Mouse (Mus musculus) hindbrain, embryonic 12.5 days (tissue): ENCODE results near the gene Tap1. TPM values are rescaled to one million over a fixed set of nuclear protein-coding genes. Genes with fewer than 3 reads are reported as not detected.

Source experiments
- ATAC-seq: fragments of 200-750 bp; cut with Nextera tagmentation; 2 replicates; pipeline ENCODE4 v1.8.0; 2017; ENCODE audit warnings: moderate TSS enrichment; ENCODE audit not compliant: low FRiP score
- H3K27ac ChIP-seq: fragments of 300-500 bp; sonication (generic); 2 replicates; pipeline ENCODE4 v1.5.1; 2016; ENCODE audit warnings: mild to moderate bottlenecking
- H3K27me3 ChIP-seq: fragments of 300-500 bp; sonication (generic); 2 replicates; pipeline ENCODE4 v1.6.1; 2016; ENCODE audit warnings: mild to moderate bottlenecking
- H3K36me3 ChIP-seq: fragments of 300-500 bp; sonication (generic); 2 replicates; pipeline ENCODE4 v1.6.1; 2016; ENCODE audit warnings: mild to moderate bottlenecking
- H3K4me1 ChIP-seq: fragments of 300-500 bp; sonication (generic); 2 replicates; pipeline ENCODE4 v1.6.1; 2016
- H3K4me2 ChIP-seq: fragments of 300-500 bp; sonication (generic); replicated peaks from 2 replicates; pipeline ENCODE4 v1.6.1; 2016; ENCODE audit warnings: mild to moderate bottlenecking
- H3K4me3 ChIP-seq: fragments of 300-500 bp; sonication (generic); 2 replicates; pipeline ENCODE4 v1.5.1; 2016; ENCODE audit warnings: mild to moderate bottlenecking
- H3K9ac ChIP-seq: fragments of 300-500 bp; sonication (generic); 2 replicates; pipeline ENCODE4 v1.6.1; 2016; ENCODE audit warnings: mild to moderate bottlenecking, moderate library complexity
- H3K9me3 ChIP-seq: fragments of 300-500 bp; sonication (generic); replicated peaks from 2 replicates; pipeline ENCODE4 v1.6.1; 2016; ENCODE audit warnings: mild to moderate bottlenecking
- WGBS: fragments of 180-500 bp; shearing (Covaris S2); methylation state at CpG from one replicate; pipeline ENCODE4 v1.1.7; 2016; 5-methylcytosine and 5-hydroxymethylcytosine counted together
- polyA plus RNA-seq: library from polyadenylated mRNA; unstranded; fragments of >200 nt; fragmentation: Nextera tagmentation; extraction: Ambion mirVana; gene quantifications from 2 replicates; pipeline ENCODE4 v1.2.1, GENCODE M21; 2016

The Tap1 gene
- polyA plus RNA-seq, 1 experiment from 2014 or later = 1.8 TPM

- ATAC-seq = no peak
Measured at GRCm38 (mm10) chr17:34183564-34184219, 3.7 kb upstream of the Tap1 start.

GRCm38 (mm10) chr17:34185526-34185925 is 1.8 kb upstream of the Tap1 start:
- no peak overlapping the region for H3K27ac ChIP-seq
- no peak overlapping the region for H3K4me3 ChIP-seq
- H3K27me3 ChIP-seq = peaks cover 71% of the 10 kb centered on the region
- H3K4me2 ChIP-seq = no peak overlapping the region
- no peak for ATAC-seq
- WGBS = 85% methylated on average over 9 of the region's 9 CpGs
- peaks cover 17% of the 10 kb centered on the region for H3K4me1 ChIP-seq
- no peaks in the 10 kb centered on the region for H3K9me3 ChIP-seq
- H3K36me3 ChIP-seq = no peaks in the 10 kb centered on the region
- H3K9ac ChIP-seq = no peak overlapping the region

More at GRCm38 (mm10) chr17:34183564-34184219, 3.7 kb upstream of the Tap1 start:
- Histone ChIP-seq H3K4me2 (no peak overlapping the region), H3K4me1 (peaks cover 17% of the 10 kb centered on the region), H3K9ac (no peak overlapping the region), H3K36me3 (no peaks in the 10 kb centered on the region), H3K27me3 (peaks cover 52% of the 10 kb centered on the region), H3K4me3 (no peak overlapping the region), H3K27ac (no peak overlapping the region), H3K9me3 (no peaks in the 10 kb centered on the region)
- 84% methylated on average over 15 of the region's 15 CpGs for WGBS

DNA sequence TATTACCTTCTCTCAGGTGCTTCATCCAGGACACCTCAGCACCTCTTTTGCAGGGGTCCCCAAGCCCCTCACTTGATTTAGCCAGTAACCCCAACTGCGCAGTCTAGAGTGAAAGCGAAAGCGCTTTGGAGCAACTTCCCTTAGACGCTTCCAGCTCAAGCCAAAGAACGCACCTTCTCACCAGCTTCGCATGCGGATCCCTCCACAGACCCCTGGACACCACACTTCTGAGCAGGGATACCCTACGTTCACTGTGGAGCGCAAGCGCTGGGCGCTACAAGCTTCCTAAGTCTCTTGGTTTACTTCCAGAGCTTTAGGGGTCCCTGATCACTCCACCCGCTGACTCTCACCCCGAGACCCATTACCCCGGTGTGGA is 480 bp upstream of the Tap1 start:
- Histone ChIP-seq H3K4me2 (peak overlapping the region; percentile 84), H3K27me3 (peaks cover 84% of the 10 kb centered on the region), H3K9me3 (no peaks in the 10 kb centered on the region), H3K9ac (peak overlapping the region; percentile 47), H3K4me1 (peaks cover 17% of the 10 kb centered on the region), H3K36me3 (no peaks in the 10 kb centered on the region), H3K4me3 (peak overlapping the region; percentile 39), H3K27ac (no peak overlapping the region)
- 2% methylated on average over 14 of the region's 14 CpGs for WGBS
- ATAC-seq = 0 out of 2 replicates have a peak, but pooled peaks have one; percentile 29

GRCm38 (mm10) chr17:34188010-34188409 is 657 bp downstream of the Tap1 start:
- Histone ChIP-seq H3K4me3 (peak overlapping the region; percentile 39), H3K36me3 (no peaks in the 10 kb centered on the region), H3K9ac (peak overlapping the region; percentile 45), H3K27ac (no peak overlapping the region), H3K9me3 (no peaks in the 10 kb centered on the region), H3K4me1 (peaks cover 17% of the 10 kb centered on the region), H3K4me2 (peak overlapping the region; percentile 84), H3K27me3 (peaks cover 96% of the 10 kb centered on the region)
- WGBS = 3% methylated on average over 20 of the region's 20 CpGs
- no peak for ATAC-seq

DNA sequence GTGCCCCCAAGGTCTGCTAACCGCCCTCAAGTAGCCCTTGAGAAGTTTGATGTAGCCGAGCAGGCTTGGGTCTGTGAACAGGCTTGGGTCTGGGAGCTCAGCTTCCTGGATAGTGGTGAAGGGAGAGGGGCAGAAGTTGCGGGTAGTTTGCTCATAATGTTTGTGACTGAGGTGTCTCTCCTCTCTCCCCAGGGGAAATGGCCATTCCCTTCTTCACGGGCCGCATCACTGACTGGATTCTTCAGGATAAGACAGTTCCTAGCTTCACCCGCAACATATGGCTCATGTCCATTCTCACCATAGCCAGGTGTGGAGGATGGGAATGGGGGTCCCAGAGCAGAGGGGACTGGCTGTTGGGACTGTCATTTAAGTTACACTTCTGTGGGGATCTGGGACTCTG is 1.6 kb downstream of the Tap1 start:
- H3K9ac ChIP-seq = no peak overlapping the region
- WGBS = 77% methylated on average over 6 of the region's 6 CpGs
- no peak overlapping the region for H3K4me3 ChIP-seq
- peaks cover 96% of the 10 kb centered on the region for H3K27me3 ChIP-seq
- no peak for ATAC-seq
- peaks cover 17% of the 10 kb centered on the region for H3K4me1 ChIP-seq
- H3K4me2 ChIP-seq = no peak overlapping the region
- H3K27ac ChIP-seq = no peak overlapping the region
- no peaks in the 10 kb centered on the region for H3K9me3 ChIP-seq
- no peaks in the 10 kb centered on the region for H3K36me3 ChIP-seq

- Histone ChIP-seq H3K4me1 (peaks cover 11% of the 10 kb centered on the region), H3K27me3 (peaks cover 98% of the 10 kb centered on the region), H3K27ac (no peak overlapping the region), H3K9me3 (no peaks in the 10 kb centered on the region), H3K4me3 (no peak overlapping the region), H3K36me3 (no peaks in the 10 kb centered on the region), H3K9ac (no peak overlapping the region), H3K4me2 (no peak overlapping the region)
- 31% methylated on average over 16 of the region's 16 CpGs for WGBS
- no peak for ATAC-seq
Measured at GRCm38 (mm10) chr17:34192852-34193251, 5.5 kb downstream of the Tap1 start.

DNA sequence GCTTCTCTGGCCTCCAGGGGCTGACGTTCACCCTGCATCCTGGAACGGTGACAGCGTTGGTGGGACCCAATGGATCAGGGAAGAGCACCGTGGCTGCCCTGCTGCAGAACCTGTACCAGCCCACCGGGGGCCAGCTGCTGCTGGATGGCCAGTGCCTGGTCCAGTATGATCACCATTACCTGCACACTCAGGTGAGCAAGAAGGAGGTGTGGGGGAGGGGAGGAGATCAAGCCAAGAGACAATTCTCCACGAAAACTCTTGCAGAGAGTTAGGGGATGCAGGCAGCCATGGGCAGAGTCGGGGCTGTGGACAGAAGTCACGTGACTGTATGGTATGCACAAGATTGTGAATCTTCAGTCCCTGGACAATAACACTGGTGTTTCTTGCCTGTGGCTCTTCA is 6.1 kb downstream of the Tap1 start:
- Histone ChIP-seq H3K36me3 (no peaks in the 10 kb centered on the region), H3K4me2 (no peak overlapping the region), H3K27me3 (peaks cover 98% of the 10 kb centered on the region), H3K27ac (no peak overlapping the region), H3K4me3 (no peak overlapping the region), H3K4me1 (peaks cover 12% of the 10 kb centered on the region), H3K9me3 (no peaks in the 10 kb centered on the region), H3K9ac (no peak overlapping the region)
- WGBS = 54% methylated on average over 8 of the region's 8 CpGs
- ATAC-seq = no peak

- Histone ChIP-seq H3K4me3 (no peak overlapping the region), H3K9ac (no peak overlapping the region), H3K4me1 (peaks cover 12% of the 10 kb centered on the region), H3K4me2 (no peak overlapping the region), H3K27me3 (peaks cover 99% of the 10 kb centered on the region), H3K36me3 (no peaks in the 10 kb centered on the region), H3K27ac (no peak overlapping the region), H3K9me3 (no peaks in the 10 kb centered on the region)
- no peak for ATAC-seq
- WGBS = 90% methylated on average over 4 of the region's 4 CpGs
Measured at GRCm38 (mm10) chr17:34194723-34195122, 7.4 kb downstream of the Tap1 start.

GRCm38 (mm10) chr17:34196491-34196890 is 9.1 kb downstream of the Tap1 start:
- H3K4me1 ChIP-seq = peaks cover 12% of the 10 kb centered on the region
- H3K4me3 ChIP-seq = no peak overlapping the region
- H3K36me3 ChIP-seq = no peaks in the 10 kb centered on the region
- peaks cover 97% of the 10 kb centered on the region for H3K27me3 ChIP-seq
- no peak overlapping the region for H3K9ac ChIP-seq
- ATAC-seq = no peak
- H3K4me2 ChIP-seq = peak overlapping the region; percentile 64; the same call in 1 of the 2 replicates
- WGBS = 35% methylated on average over 12 of the region's 12 CpGs
- H3K9me3 ChIP-seq = no peaks in the 10 kb centered on the region
- no peak overlapping the region for H3K27ac ChIP-seq

- Histone ChIP-seq H3K9ac (0 out of 2 replicates have a peak within 1 kb of the TSS, but pooled peaks have one; percentile 8), H3K4me3 (peak within 1 kb of the TSS; percentile 37), H3K36me3 (no peaks in the 10 kb centered on the region), H3K27ac (no peak within 1 kb of the TSS), H3K4me2 (peak within 1 kb of the TSS; percentile 64), H3K4me1 (peaks cover 12% of the 10 kb centered on the region), H3K27me3 (peaks cover 93% of the 10 kb centered on the region), H3K9me3 (no peaks in the 10 kb centered on the region)
- peak; percentile 84 for ATAC-seq
- 5% methylated on average over 41 of the region's 41 CpGs for WGBS
Measured at GRCm38 (mm10) chr17:34196941-34197894, 9.9 kb downstream of the Tap1 start, which contains the start of gene Psmb8. Psmb8 (plus strand) TSS chr17:34197721.

DNA sequence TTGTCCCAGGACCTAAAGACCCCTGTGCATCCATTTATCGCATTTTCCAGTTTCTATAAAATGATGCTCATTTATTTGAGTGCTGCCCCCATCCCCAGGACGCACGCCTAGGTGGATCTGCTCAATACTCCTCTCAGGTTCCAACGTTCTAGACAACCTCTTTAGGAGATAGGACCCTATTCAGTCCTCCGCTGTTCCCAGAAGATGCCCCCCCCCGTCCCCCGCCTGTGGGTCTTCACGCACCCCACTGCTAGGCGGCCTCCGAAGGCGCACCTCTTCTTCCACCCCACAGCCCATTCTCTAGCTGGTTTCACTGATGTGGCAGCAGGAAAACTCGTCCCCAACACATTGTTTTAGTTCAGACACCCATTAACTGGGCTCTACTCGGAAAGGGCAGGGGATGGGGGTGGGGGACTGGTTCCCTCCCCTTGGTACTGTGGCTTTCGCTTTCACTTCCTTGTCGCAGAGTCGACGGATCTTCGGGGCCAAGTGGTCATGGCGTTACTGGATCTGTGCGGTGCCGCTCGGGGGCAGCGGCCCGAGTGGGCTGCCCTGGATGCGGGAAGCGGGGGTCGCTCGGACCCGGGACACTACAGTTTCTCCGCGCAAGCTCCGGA is 10.7 kb downstream of the Tap1 start:
- no peak overlapping the region for H3K27ac ChIP-seq
- H3K9me3 ChIP-seq = no peaks in the 10 kb centered on the region
- 2% methylated on average over 32 of the region's 32 CpGs for WGBS
- ATAC-seq = peak; percentile 57
- peaks cover 12% of the 10 kb centered on the region for H3K4me1 ChIP-seq
- 0 out of 2 replicates have a peak overlapping the region, but pooled peaks have one; percentile 8 for H3K9ac ChIP-seq
- peak overlapping the region; percentile 37 for H3K4me3 ChIP-seq
- peak overlapping the region; percentile 64 for H3K4me2 ChIP-seq
- no peaks in the 10 kb centered on the region for H3K36me3 ChIP-seq
- H3K27me3 ChIP-seq = peaks cover 88% of the 10 kb centered on the region

DNA sequence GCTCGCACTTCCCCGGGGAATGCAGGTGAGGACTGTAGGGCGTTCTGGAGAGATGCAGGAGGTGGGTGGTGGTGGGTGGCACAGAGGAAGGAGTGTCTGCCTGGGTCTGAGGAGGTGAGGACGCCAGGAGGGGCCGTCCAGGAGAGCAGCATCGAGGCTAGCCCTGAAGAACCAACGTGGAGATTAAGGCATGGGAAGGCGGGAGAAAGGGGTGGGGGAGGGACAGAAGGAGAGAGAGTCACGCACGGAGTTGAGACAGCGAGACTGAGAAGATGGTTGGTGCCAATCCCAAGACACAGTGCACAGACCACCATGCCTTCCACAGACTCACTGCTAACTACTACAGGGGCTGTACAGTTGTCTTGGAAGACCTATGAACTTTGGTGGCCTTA is 11.2 kb downstream of the Tap1 start:
- Histone ChIP-seq H3K27me3 (peaks cover 88% of the 10 kb centered on the region), H3K27ac (no peak overlapping the region), H3K4me3 (peak overlapping the region; percentile 37), H3K4me2 (peak overlapping the region; percentile 64), H3K9me3 (no peaks in the 10 kb centered on the region), H3K9ac (0 out of 2 replicates have a peak overlapping the region, but pooled peaks have one; percentile 8), H3K4me1 (peaks cover 12% of the 10 kb centered on the region), H3K36me3 (no peaks in the 10 kb centered on the region)
- no peak for ATAC-seq
- WGBS = 7% methylated on average over 11 of the region's 11 CpGs
